Comparison of ENCODE assay signal across 28 mouse cellular contexts in the genomic region with DNA sequence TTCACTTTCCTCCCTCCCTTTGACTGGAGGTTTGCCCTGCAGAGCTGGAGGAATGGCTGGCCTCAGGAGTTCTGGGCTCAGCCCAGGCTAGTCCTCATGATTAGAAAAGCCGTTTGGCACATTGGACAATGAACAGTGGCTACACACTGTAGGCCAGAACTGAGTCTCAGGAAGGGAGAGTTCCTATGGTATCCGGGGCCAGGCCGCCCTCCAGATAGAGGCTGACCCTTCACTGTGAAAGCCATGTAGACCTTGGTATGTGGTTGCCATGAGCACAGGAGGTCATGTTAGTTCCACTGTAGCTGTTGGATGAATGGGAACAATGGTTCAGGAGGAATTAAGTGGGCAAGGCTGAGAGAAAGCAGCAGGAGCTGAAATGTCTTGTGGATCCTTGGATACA. TPM values are rescaled to one million over a fixed set of nuclear protein-coding genes. Genes with fewer than 3 reads are reported as not detected.
DNase-seq lines count a peak whose midpoint lies in the region; ATAC-seq and TF ChIP-seq lines count a peak whose summit lies in the region.
"Had no signal": no experiment of that assay in that cellular context is flagged by ENCODE, and none has a peak within 500 bp of the region (broad histone marks: within the 10 kb centered on the region; RNA-seq: fewer than 3 reads in every experiment).

No protein-coding gene starts in this region.

- H3K4me1 ChIP-seq in forebrain, embryonic 10.5 days: peaks cover 15% of the 10 kb centered on the region
- no peaks in the 10 kb centered on the region for H3K4me1 ChIP-seq in forebrain, embryonic 11.5 days (replicated peaks; ENCODE audit: control insufficient read depth, insufficient read depth, low read length)
- H3K4me1 ChIP-seq in hindbrain, postnatal 0 days (ENCODE audit: insufficient read depth, low read length): no peaks in the 10 kb centered on the region
- H3K4me1 ChIP-seq in hindbrain, embryonic 14.5 days (replicated peaks; ENCODE audit: control insufficient read depth, insufficient read depth, low read length): no peaks in the 10 kb centered on the region
- no peaks in the 10 kb centered on the region for H3K4me1 ChIP-seq in midbrain, embryonic 16.5 days (ENCODE audit: control insufficient read depth, insufficient read depth, low read length)
- no peaks in the 10 kb centered on the region for H3K4me1 ChIP-seq in midbrain, embryonic 14.5 days (ENCODE audit: control insufficient read depth, insufficient read depth, low read length)
- H3K4me1 ChIP-seq: embryonic facial prominence, embryonic 13.5 days; forebrain, embryonic 15.5 days; heart, embryonic 12.5 days; heart, embryonic 15.5 days; hindbrain, embryonic 13.5 days had no signal

- peaks cover 2% of the 10 kb centered on the region; the same call in 1 of the 2 replicates for H3K9me3 ChIP-seq in forebrain, embryonic 10.5 days
- H3K9me3 ChIP-seq in forebrain, embryonic 11.5 days (ENCODE audit: control insufficient read depth, low read length): no peaks in the 10 kb centered on the region
- no peaks in the 10 kb centered on the region for H3K9me3 ChIP-seq in hindbrain, postnatal 0 days (ENCODE audit: low read length)
- H3K9me3 ChIP-seq in hindbrain, embryonic 14.5 days (ENCODE audit: control insufficient read depth, low read length): no peaks in the 10 kb centered on the region
- no peaks in the 10 kb centered on the region for H3K9me3 ChIP-seq in midbrain, embryonic 16.5 days (replicated peaks; ENCODE audit: control insufficient read depth, low read length, poor library complexity, severe bottlenecking)
- H3K9me3 ChIP-seq in midbrain, embryonic 14.5 days (ENCODE audit: control insufficient read depth, low read length): no peaks in the 10 kb centered on the region
- H3K9me3 ChIP-seq: embryonic facial prominence, embryonic 13.5 days; forebrain, embryonic 12.5 days; forebrain, embryonic 15.5 days; G1E; heart, embryonic 15.5 days; hindbrain, embryonic 13.5 days had no signal

- H3K4me3 ChIP-seq in forebrain, embryonic 10.5 days: no peak overlapping the region
- no peak overlapping the region for H3K4me3 ChIP-seq in forebrain, embryonic 11.5 days (ENCODE audit: low read depth, low read length)
- no peak overlapping the region for H3K4me3 ChIP-seq in hindbrain, postnatal 0 days (ENCODE audit: low read length)
- no peak overlapping the region for H3K4me3 ChIP-seq in hindbrain, embryonic 14.5 days (replicated peaks; ENCODE audit: low read length)
- H3K4me3 ChIP-seq in midbrain, embryonic 16.5 days (ENCODE audit: low read depth, low read length): no peak overlapping the region
- H3K4me3 ChIP-seq in midbrain, embryonic 14.5 days (replicated peaks; ENCODE audit: low read depth, low read length): no peak overlapping the region
- H3K4me3 ChIP-seq: embryonic facial prominence, embryonic 13.5 days; forebrain, embryonic 12.5 days; forebrain, embryonic 15.5 days; heart, embryonic 12.5 days; heart, embryonic 15.5 days; hindbrain, embryonic 13.5 days; intestine, embryonic 15.5 days had no signal

- H3K27me3 ChIP-seq in forebrain, embryonic 10.5 days (ENCODE audit: poor library complexity, severe bottlenecking): peaks cover 15% of the 10 kb centered on the region; the same call in 1 of the 2 replicates
- no peaks in the 10 kb centered on the region for H3K27me3 ChIP-seq in forebrain, embryonic 11.5 days (ENCODE audit: control insufficient read depth, insufficient read depth, low read length)
- H3K27me3 ChIP-seq in hindbrain, postnatal 0 days (ENCODE audit: insufficient read depth, low read length): no peaks in the 10 kb centered on the region
- H3K27me3 ChIP-seq in hindbrain, embryonic 14.5 days (ENCODE audit: control insufficient read depth, insufficient read depth, low read length): no peaks in the 10 kb centered on the region
- H3K27me3 ChIP-seq in midbrain, embryonic 16.5 days (ENCODE audit: control insufficient read depth, insufficient read depth, low read depth, low read length): no peaks in the 10 kb centered on the region
- H3K27me3 ChIP-seq in midbrain, embryonic 14.5 days (ENCODE audit: control insufficient read depth, insufficient read depth, low read length): no peaks in the 10 kb centered on the region
- H3K27me3 ChIP-seq: embryonic facial prominence, embryonic 13.5 days; forebrain, embryonic 15.5 days; heart, embryonic 12.5 days; heart, embryonic 15.5 days; hindbrain, embryonic 13.5 days; intestine, embryonic 15.5 days; Patski had no signal

- H3K9ac ChIP-seq in forebrain, embryonic 11.5 days (ENCODE audit: low read length): no peak overlapping the region
- H3K9ac ChIP-seq in hindbrain, postnatal 0 days (replicated peaks; ENCODE audit: low read length): no peak overlapping the region
- H3K9ac ChIP-seq in hindbrain, embryonic 14.5 days: no peak overlapping the region
- H3K9ac ChIP-seq in midbrain, embryonic 16.5 days (ENCODE audit: low read depth, low read length): no peak overlapping the region
- no peak overlapping the region for H3K9ac ChIP-seq in midbrain, embryonic 14.5 days (replicated peaks; ENCODE audit: low read length)
- H3K9ac ChIP-seq: embryonic facial prominence, embryonic 13.5 days; forebrain, embryonic 12.5 days; forebrain, embryonic 15.5 days; heart, embryonic 12.5 days; heart, embryonic 15.5 days; hindbrain, embryonic 13.5 days; intestine, embryonic 15.5 days had no signal

- no peak for TF ChIP-seq CTCF in hindbrain, postnatal 0 days (IDR thresholded peaks at IDR 0.05; ENCODE audit: low read depth)

- WGBS in forebrain, embryonic 10.5 days: 74% methylated on average over 3 of the region's 3 CpGs
- WGBS in forebrain, embryonic 11.5 days: 70% methylated on average over 3 of the region's 3 CpGs
- 36% methylated on average over 3 of the region's 3 CpGs for whole genome bisulfite sequencing in hindbrain, postnatal 0 days
- 47% methylated on average over 3 of the region's 3 CpGs for WGBS in hindbrain, embryonic 14.5 days
- WGBS in midbrain, embryonic 16.5 days: 40% methylated on average over 3 of the region's 3 CpGs
- 43% methylated on average over 3 of the region's 3 CpGs for WGBS in midbrain, embryonic 14.5 days

- no peak for DNase-seq in forebrain, embryonic 10.5 days (ENCODE audit: extremely low spot score, low spot score)
- DNase-seq in forebrain, embryonic 11.5 days (ENCODE audit: low spot score): no peak
- no peak for DNase-seq in hindbrain, postnatal 0 days (ENCODE audit: low spot score)
- DNase-seq in hindbrain, embryonic 14.5 days (ENCODE audit: low spot score): no peak
- no peak for DNase-seq in midbrain, embryonic 14.5 days
- no peak for DNase-seq in thymus, postnatal 0 days (ENCODE audit: low spot score)
- DNase-seq: adrenal gland, postnatal 10 days; adrenal gland, postnatal 36 days; B cell, adult 2 months; cerebellum, adult 18-20 months; cerebellum, adult 9-10 months; cerebellum, postnatal 14 days; gastrocnemius, postnatal 25 days; heart, adult 18-20 months; heart, postnatal 10 days; heart, postnatal 36 days had no signal

- peak overlapping the region; percentile 20; the same call in 1 of the 2 replicates for H3K27ac ChIP-seq in forebrain, embryonic 10.5 days
- no peak overlapping the region for H3K27ac ChIP-seq in forebrain, embryonic 11.5 days (ENCODE audit: low read depth, low read length)
- no peak overlapping the region for H3K27ac ChIP-seq in hindbrain, postnatal 0 days
- no peak overlapping the region for H3K27ac ChIP-seq in hindbrain, embryonic 14.5 days
- H3K27ac ChIP-seq in midbrain, embryonic 16.5 days (ENCODE audit: low read length): no peak overlapping the region
- no peak overlapping the region for H3K27ac ChIP-seq in midbrain, embryonic 14.5 days (replicated peaks; ENCODE audit: low read depth, low read length)
- H3K27ac ChIP-seq: embryonic facial prominence, embryonic 13.5 days; forebrain, embryonic 12.5 days; forebrain, embryonic 15.5 days; heart, embryonic 15.5 days; hindbrain, embryonic 13.5 days; intestine, embryonic 15.5 days had no signal

- no peaks in the 10 kb centered on the region for H3K36me3 ChIP-seq in forebrain, embryonic 10.5 days (replicated peaks)
- no peaks in the 10 kb centered on the region for H3K36me3 ChIP-seq in forebrain, embryonic 11.5 days (ENCODE audit: control insufficient read depth, insufficient read depth, low read length)
- H3K36me3 ChIP-seq in hindbrain, postnatal 0 days (ENCODE audit: insufficient read depth, low read length): no peaks in the 10 kb centered on the region
- H3K36me3 ChIP-seq in hindbrain, embryonic 14.5 days (replicated peaks; ENCODE audit: control insufficient read depth, insufficient read depth): no peaks in the 10 kb centered on the region
- H3K36me3 ChIP-seq in midbrain, embryonic 16.5 days (ENCODE audit: control insufficient read depth, insufficient read depth, low read length): no peaks in the 10 kb centered on the region
- H3K36me3 ChIP-seq in midbrain, embryonic 14.5 days (ENCODE audit: control insufficient read depth, insufficient read depth, low read length): no peaks in the 10 kb centered on the region
- H3K36me3 ChIP-seq: forebrain, embryonic 12.5 days; forebrain, embryonic 15.5 days; G1E; hindbrain, embryonic 13.5 days had no signal

- ATAC-seq in forebrain, embryonic 11.5 days (replicated peaks; ENCODE audit: low FRiP score): no peak
- peak; percentile 71 for ATAC-seq in hindbrain, postnatal 0 days
- ATAC-seq in hindbrain, embryonic 14.5 days (ENCODE audit: low FRiP score): no peak
- ATAC-seq in midbrain, embryonic 16.5 days: peak; percentile 60; the same call in 1 of the 2 replicates
- ATAC-seq in midbrain, embryonic 14.5 days (ENCODE audit: low FRiP score, low TSS enrichment): no peak
- ATAC-seq: forebrain, embryonic 15.5 days; intestine, embryonic 15.5 days; Patski had no signal

- H3K4me2 ChIP-seq in forebrain, embryonic 11.5 days (ENCODE audit: low read depth, low read length, severe bottlenecking): no peak overlapping the region
- H3K4me2 ChIP-seq in hindbrain, postnatal 0 days (ENCODE audit: low read depth, low read length): no peak overlapping the region
- no peak overlapping the region for H3K4me2 ChIP-seq in hindbrain, embryonic 14.5 days (replicated peaks)
- no peak overlapping the region for H3K4me2 ChIP-seq in midbrain, embryonic 16.5 days (ENCODE audit: low read length)
- no peak overlapping the region for H3K4me2 ChIP-seq in midbrain, embryonic 14.5 days (ENCODE audit: low read length)
- H3K4me2 ChIP-seq: embryonic facial prominence, embryonic 13.5 days; forebrain, embryonic 12.5 days; forebrain, embryonic 15.5 days; heart, embryonic 12.5 days; heart, embryonic 15.5 days; hindbrain, embryonic 13.5 days; intestine, embryonic 15.5 days had no signal

RNA-seq across cellular contexts. Expression of gene Dgkz, which starts 17.7 kb away (rescaled TPM):
- 35.1 and 39.1 TPM in 2 replicates for polyA plus RNA-seq in forebrain, embryonic 10.5 days (2016; fragmentation: Nextera tagmentation; extraction: Ambion mirVana)
- 32.7 and 35.9 TPM in 2 replicates for polyA plus RNA-seq in forebrain, embryonic 11.5 days (2014; fragmentation: Nextera tagmentation; extraction: Ambion mirVana)
- 150 and 163 TPM in 2 replicates for total RNA-seq in hindbrain, postnatal 0 days (2014; rRNA removed)
- 40.7 and 41.2 TPM in 2 replicates for polyA plus RNA-seq in hindbrain, postnatal 0 days (2015; fragmentation: Nextera tagmentation; extraction: Ambion mirVana)
- 39.0 and 42.6 TPM in 2 replicates for polyA plus RNA-seq in hindbrain, embryonic 14.5 days (2014; fragmentation: Nextera tagmentation; extraction: Ambion mirVana)
- polyA plus RNA-seq in midbrain, embryonic 16.5 days (2015; fragmentation: Nextera tagmentation; extraction: Ambion mirVana): 28.3 and 33.3 TPM in 2 replicates
- polyA plus RNA-seq in midbrain, embryonic 14.5 days (2014; fragmentation: Nextera tagmentation; extraction: Ambion mirVana): 27.5 and 32.0 TPM in 2 replicates
- polyA plus RNA-seq in thymus, postnatal 0 days (2015; fragmentation: Nextera tagmentation; extraction: Ambion mirVana): 70.9 and 81.0 TPM in 2 replicates

RNA-seq across cellular contexts. Expression of gene Creb3l1, which starts 30.9 kb away (rescaled TPM):
- 0.73 and 0.86 TPM in 2 replicates for polyA plus RNA-seq in forebrain, embryonic 10.5 days (2016; fragmentation: Nextera tagmentation; extraction: Ambion mirVana)
- 1.7 and 2.3 TPM in 2 replicates for polyA plus RNA-seq in forebrain, embryonic 11.5 days (2014; fragmentation: Nextera tagmentation; extraction: Ambion mirVana)
- total RNA-seq in hindbrain, postnatal 0 days (2014; rRNA removed): 3.4 and 3.5 TPM in 2 replicates
- polyA plus RNA-seq in hindbrain, postnatal 0 days (2015; fragmentation: Nextera tagmentation; extraction: Ambion mirVana): 3.2 and 3.5 TPM in 2 replicates
- polyA plus RNA-seq in hindbrain, embryonic 14.5 days (2014; fragmentation: Nextera tagmentation; extraction: Ambion mirVana): 3.5 and 3.6 TPM in 2 replicates
- 1.2 and 1.9 TPM in 2 replicates for polyA plus RNA-seq in midbrain, embryonic 16.5 days (2015; fragmentation: Nextera tagmentation; extraction: Ambion mirVana)
- polyA plus RNA-seq in midbrain, embryonic 14.5 days (2014; fragmentation: Nextera tagmentation; extraction: Ambion mirVana): 0.69 and 2.0 TPM in 2 replicates
- 1.5 TPM in 2 replicates for polyA plus RNA-seq in thymus, postnatal 0 days (2015; fragmentation: Nextera tagmentation; extraction: Ambion mirVana)

RNA-seq across cellular contexts. Expression of gene Gm9821, which starts 47.9 kb away (rescaled TPM):
- 0.44 and 0.52 TPM in 2 replicates for polyA plus RNA-seq in forebrain, embryonic 10.5 days (2016; fragmentation: Nextera tagmentation; extraction: Ambion mirVana)
- 0.36 and 0.90 TPM in 2 replicates for polyA plus RNA-seq in forebrain, embryonic 11.5 days (2014; fragmentation: Nextera tagmentation; extraction: Ambion mirVana)
- total RNA-seq in hindbrain, postnatal 0 days (2014; rRNA removed): not detected in 2 replicates
- 0.08 TPM in 1 of 2 replicates, not detected in the other for polyA plus RNA-seq in hindbrain, postnatal 0 days (2015; fragmentation: Nextera tagmentation; extraction: Ambion mirVana)
- polyA plus RNA-seq in hindbrain, embryonic 14.5 days (2014; fragmentation: Nextera tagmentation; extraction: Ambion mirVana): 0.39 TPM in 1 of 2 replicates, not detected in the other
- 0.11 TPM in 1 of 2 replicates, not detected in the other for polyA plus RNA-seq in midbrain, embryonic 16.5 days (2015; fragmentation: Nextera tagmentation; extraction: Ambion mirVana)
- 0.14 and 0.26 TPM in 2 replicates for polyA plus RNA-seq in midbrain, embryonic 14.5 days (2014; fragmentation: Nextera tagmentation; extraction: Ambion mirVana)
- polyA plus RNA-seq in thymus, postnatal 0 days (2015; fragmentation: Nextera tagmentation; extraction: Ambion mirVana): 2.5 and 3.4 TPM in 2 replicates
- total RNA-seq: adrenal gland, adult 18-20 months; adrenal gland, postnatal 10 days; adrenal gland, postnatal 36 days; gastrocnemius, adult 8-10 months; gastrocnemius, postnatal 25 days; heart, adult 18-20 months; heart, postnatal 10 days; heart, postnatal 36 days had no signal

Comparison
In these comparisons a context has a peak if more than half of its experiments do, and no peak if none do; other contexts are left out.
1. ATAC-seq: peak in hindbrain, postnatal 0 days (single experiment) and midbrain, embryonic 16.5 days (single experiment); none in forebrain, embryonic 11.5 days (single experiment), hindbrain, embryonic 14.5 days (single experiment) and midbrain, embryonic 14.5 days (single experiment).